Mouse (Mus musculus) CH12.LX (cell line): Measurements from ENCODE around the gene A630010A05Rik.

Experiments
- CTCF ChIP-seq, 2 experiments: IDR thresholded peaks in 1 of 2; conservative IDR thresholded peaks in 1 of 2; 2 replicates each; pipeline ENCODE4 v1.5.1; 2011 to 2012; ENCODE audit warnings: low read depth in 2 of 2, low read length in 2 of 2, improper control_type of control experiment in 1 of 2, inconsistent platforms in 1 of 2, mild to moderate bottlenecking in 1 of 2, moderate library complexity in 1 of 2
- E2F4 ChIP-seq: IDR thresholded peaks from 2 replicates; pipeline ENCODE4 v1.6.1; 2011; ENCODE audit warnings: low read depth, low read length, improper control_type of control experiment; ENCODE audit not compliant: insufficient replicate concordance
- MEF2A ChIP-seq: IDR thresholded peaks from 2 replicates; pipeline ENCODE4 v1.6.1; 2014; ENCODE audit warnings: low read depth, mild to moderate bottlenecking, inconsistent platforms, low read length, improper control_type of control experiment, borderline replicate concordance
- ZC3H11A ChIP-seq: IDR thresholded peaks from 2 replicates; pipeline ENCODE4 v1.6.1; 2012; ENCODE audit warnings: low read depth, mild to moderate bottlenecking, inconsistent platforms, low read length, improper control_type of control experiment
- ZKSCAN1 ChIP-seq: IDR thresholded peaks from 2 replicates; pipeline ENCODE4 v1.6.1; 2012; ENCODE audit warnings: low read depth, inconsistent platforms, low read length, improper control_type of control experiment, borderline replicate concordance

DNA sequence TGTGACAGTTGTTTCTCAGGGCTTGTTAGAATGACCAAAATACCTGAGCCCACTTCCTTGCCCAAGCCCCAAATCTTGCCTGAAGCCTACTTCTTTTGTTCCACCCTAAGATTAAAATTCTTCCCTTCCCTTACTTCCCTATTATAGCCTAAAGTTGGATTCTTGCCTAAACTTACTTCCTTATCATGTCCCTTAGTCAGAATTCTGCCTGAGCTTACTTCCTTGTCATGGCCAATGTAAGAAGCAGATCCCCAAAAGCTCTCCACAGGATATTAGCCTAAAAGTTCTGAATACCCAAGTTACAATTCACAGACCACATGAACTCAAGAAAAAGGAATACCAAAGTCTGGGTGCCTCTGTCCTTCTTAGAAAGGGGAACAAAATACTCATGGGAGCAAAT is 26.4 kb upstream of the A630010A05Rik start:
- TF ChIP-seq CTCF (conservative IDR thresholded peaks at IDR 0.05 in 1 of 2, IDR thresholded peaks at IDR 0.05 in 1 of 2; ENCODE audit: low read depth in 2 of 2, low read length in 2 of 2) (no peak), ZC3H11A (no peak), MEF2A (no peak), ZKSCAN1 (no peak), E2F4 (no peak)
